ENCODE assay signal across 9 mouse cellular contexts in genomic region chr15:83483482-83483881, GRCm38 (mm10). TPM values are rescaled to one million over a fixed set of nuclear protein-coding genes. Genes with fewer than 3 reads are reported as not detected.
A peak's percentile ranks its signal among the peaks of the same experiment; 100 is the strongest.
DNase-seq lines count a peak whose midpoint lies in the region; ATAC-seq and TF ChIP-seq lines count a peak whose summit lies in the region.
"Had no signal": no experiment of that assay in that cellular context is flagged by ENCODE, and none has a peak within 500 bp of the region (broad histone marks: within the 10 kb centered on the region; RNA-seq: fewer than 3 reads in every experiment).

No protein-coding gene starts in this region.

- no peaks in the 10 kb centered on the region for H3K27me3 ChIP-seq in kidney, embryonic 14.5 days (ENCODE audit: control insufficient read depth, insufficient read depth, low read length)
- H3K27me3 ChIP-seq in spleen, adult 2 months (ENCODE audit: control insufficient read depth, insufficient read depth, low read length) = no peaks in the 10 kb centered on the region
- H3K27me3 ChIP-seq in midbrain, embryonic 11.5 days (ENCODE audit: control insufficient read depth, insufficient read depth, low read length) = no peaks in the 10 kb centered on the region
- H3K27me3 ChIP-seq: limb, embryonic 13.5 days had no signal

- DNase-seq in kidney, postnatal 10 days = peak; percentile 51
- peak; percentile 66 for DNase-seq in MN1 (ENCODE audit: low spot score)
- DNase-seq in induced T-regulatory cell, adult 2 months (ENCODE audit: low read depth) = peak; percentile 70
- DNase-seq in spleen, adult 2 months (ENCODE audit: low read depth in 1 of 2, low spot score in 2 of 2) = peak in 1 of 2 experiments; percentile 34
- no peak for DNase-seq in heart, adult 11 months
- DNase-seq in midbrain, embryonic 11.5 days (ENCODE audit: low spot score, missing footprints) = no peak

- no peak for ATAC-seq in kidney, embryonic 14.5 days (ENCODE audit: low FRiP score, low TSS enrichment)
- ATAC-seq in midbrain, embryonic 11.5 days (ENCODE audit: low FRiP score) = no peak

- no peak for TF ChIP-seq POLR2A in spleen, adult 2 months (IDR thresholded peaks at IDR 0.05; ENCODE audit: low read depth, low read length)

- no peak overlapping the region for H3K9ac ChIP-seq in kidney, embryonic 14.5 days (ENCODE audit: low read depth, low read length)
- H3K9ac ChIP-seq in midbrain, embryonic 11.5 days (ENCODE audit: low read length) = no peak overlapping the region
- H3K9ac ChIP-seq: limb, embryonic 13.5 days had no signal

- H3K4me1 ChIP-seq in kidney, embryonic 14.5 days (ENCODE audit: control insufficient read depth, insufficient read depth, low read length) = no peaks in the 10 kb centered on the region
- no peaks in the 10 kb centered on the region; the same call in 1 of the 2 replicates for H3K4me1 ChIP-seq in spleen, adult 2 months (ENCODE audit: control insufficient read depth, insufficient read depth, insufficient read length)
- no peaks in the 10 kb centered on the region for H3K4me1 ChIP-seq in midbrain, embryonic 11.5 days (ENCODE audit: control insufficient read depth, insufficient read depth, low read length)
- H3K4me1 ChIP-seq: limb, embryonic 13.5 days had no signal

- no peaks in the 10 kb centered on the region for H3K36me3 ChIP-seq in kidney, embryonic 14.5 days (ENCODE audit: control insufficient read depth, insufficient read depth, low read length)
- H3K36me3 ChIP-seq in spleen, adult 2 months (ENCODE audit: control insufficient read depth, insufficient read depth, low read length) = no peaks in the 10 kb centered on the region
- H3K36me3 ChIP-seq in midbrain, embryonic 11.5 days (ENCODE audit: control insufficient read depth, insufficient read depth, low read length) = no peaks in the 10 kb centered on the region

- H3K27ac ChIP-seq in kidney, embryonic 14.5 days (ENCODE audit: low read depth, low read length) = no peak overlapping the region
- H3K27ac ChIP-seq in spleen, adult 2 months (ENCODE audit: insufficient read depth, low read length) = no peak overlapping the region
- H3K27ac ChIP-seq in midbrain, embryonic 11.5 days (ENCODE audit: low read depth, low read length) = no peak overlapping the region
- H3K27ac ChIP-seq: limb, embryonic 13.5 days had no signal

- peak; percentile 21; the same call in 1 of the 2 replicates for TF ChIP-seq CTCF in spleen, adult 2 months (IDR thresholded peaks at IDR 0.05; ENCODE audit: extremely low read depth, insufficient read depth, insufficient read length, insufficient replicate concordance)

- WGBS in kidney, embryonic 14.5 days = 42% methylated on average over 2 of the region's 2 CpGs
- 23% methylated on average over 2 of the region's 2 CpGs for WGBS in spleen, adult 2 months
- WGBS in midbrain, embryonic 11.5 days = 38% methylated on average over 2 of the region's 2 CpGs

- H3K4me2 ChIP-seq in kidney, embryonic 14.5 days (replicated peaks; ENCODE audit: low read depth, low read length) = no peak overlapping the region
- H3K4me2 ChIP-seq in midbrain, embryonic 11.5 days = no peak overlapping the region
- H3K4me2 ChIP-seq: limb, embryonic 13.5 days had no signal

- no peaks in the 10 kb centered on the region for H3K9me3 ChIP-seq in kidney, embryonic 14.5 days (ENCODE audit: control insufficient read depth, low read length)
- no peaks in the 10 kb centered on the region for H3K9me3 ChIP-seq in midbrain, embryonic 11.5 days (ENCODE audit: control insufficient read depth, low read length)
- H3K9me3 ChIP-seq: limb, embryonic 13.5 days had no signal

- H3K4me3 ChIP-seq in kidney, embryonic 14.5 days (ENCODE audit: low read length) = no peak overlapping the region
- H3K4me3 ChIP-seq in spleen, adult 2 months (ENCODE audit: extremely low read depth, insufficient read depth, insufficient read length) = no peak overlapping the region
- H3K4me3 ChIP-seq in midbrain, embryonic 11.5 days (ENCODE audit: low read depth, low read length) = no peak overlapping the region
- H3K4me3 ChIP-seq: erythroblast, embryonic 14.5 days; limb, embryonic 13.5 days had no signal

RNA-seq across cellular contexts. Expression of gene Pacsin2, which starts 19.1 kb away (rescaled TPM):
- 37.9 and 64.2 TPM in 2 replicates for polyA plus RNA-seq in kidney, embryonic 14.5 days (2014; fragmentation: Nextera tagmentation; extraction: Ambion mirVana)
- 27.4 and 27.6 TPM in 2 replicates for polyA plus RNA-seq in spleen, adult 2 months (2012; rRNA removed)
- 36.3 and 36.5 TPM in 2 replicates for polyA plus RNA-seq in midbrain, embryonic 11.5 days (2014; fragmentation: Nextera tagmentation; extraction: Ambion mirVana)

RNA-seq across cellular contexts. Expression of gene Ttll1, which starts 27.2 kb away (rescaled TPM):
- polyA plus RNA-seq in kidney, embryonic 14.5 days (2014; fragmentation: Nextera tagmentation; extraction: Ambion mirVana) = 14.8 and 19.8 TPM in 2 replicates
- 4.4 TPM in 2 replicates for polyA plus RNA-seq in spleen, adult 2 months (2012; rRNA removed)
- polyA plus RNA-seq in midbrain, embryonic 11.5 days (2014; fragmentation: Nextera tagmentation; extraction: Ambion mirVana) = 32.2 and 34.6 TPM in 2 replicates

RNA-seq across cellular contexts. Expression of gene Bik, which starts 43.2 kb away (rescaled TPM):
- polyA plus RNA-seq in kidney, embryonic 14.5 days (2014; fragmentation: Nextera tagmentation; extraction: Ambion mirVana) = 12.3 and 12.6 TPM in 2 replicates
- polyA plus RNA-seq in spleen, adult 2 months (2012; rRNA removed) = 3.7 and 4.7 TPM in 2 replicates
- 2.3 and 2.8 TPM in 2 replicates for polyA plus RNA-seq in midbrain, embryonic 11.5 days (2014; fragmentation: Nextera tagmentation; extraction: Ambion mirVana)
- polyA plus RNA-seq: erythroblast, embryonic 14.5 days had no signal

Comparison
In these comparisons a context has a peak if more than half of its experiments do, and no peak if none do; other contexts are left out.
1. DNase-seq: peak in kidney, postnatal 10 days (single experiment), MN1 (single experiment) and induced T-regulatory cell, adult 2 months (single experiment); none in heart, adult 11 months (single experiment) and midbrain, embryonic 11.5 days (single experiment).